Mouse (Mus musculus): ENCODE measurements around the gene Scyl1. TPM values are rescaled to one million over a fixed set of nuclear protein-coding genes. Genes with fewer than 3 reads are reported as not detected.

The Scyl1 gene
- total RNA-seq (2012; rRNA removed) = 55.6 and 80.8 TPM in 2 replicates

DNA sequence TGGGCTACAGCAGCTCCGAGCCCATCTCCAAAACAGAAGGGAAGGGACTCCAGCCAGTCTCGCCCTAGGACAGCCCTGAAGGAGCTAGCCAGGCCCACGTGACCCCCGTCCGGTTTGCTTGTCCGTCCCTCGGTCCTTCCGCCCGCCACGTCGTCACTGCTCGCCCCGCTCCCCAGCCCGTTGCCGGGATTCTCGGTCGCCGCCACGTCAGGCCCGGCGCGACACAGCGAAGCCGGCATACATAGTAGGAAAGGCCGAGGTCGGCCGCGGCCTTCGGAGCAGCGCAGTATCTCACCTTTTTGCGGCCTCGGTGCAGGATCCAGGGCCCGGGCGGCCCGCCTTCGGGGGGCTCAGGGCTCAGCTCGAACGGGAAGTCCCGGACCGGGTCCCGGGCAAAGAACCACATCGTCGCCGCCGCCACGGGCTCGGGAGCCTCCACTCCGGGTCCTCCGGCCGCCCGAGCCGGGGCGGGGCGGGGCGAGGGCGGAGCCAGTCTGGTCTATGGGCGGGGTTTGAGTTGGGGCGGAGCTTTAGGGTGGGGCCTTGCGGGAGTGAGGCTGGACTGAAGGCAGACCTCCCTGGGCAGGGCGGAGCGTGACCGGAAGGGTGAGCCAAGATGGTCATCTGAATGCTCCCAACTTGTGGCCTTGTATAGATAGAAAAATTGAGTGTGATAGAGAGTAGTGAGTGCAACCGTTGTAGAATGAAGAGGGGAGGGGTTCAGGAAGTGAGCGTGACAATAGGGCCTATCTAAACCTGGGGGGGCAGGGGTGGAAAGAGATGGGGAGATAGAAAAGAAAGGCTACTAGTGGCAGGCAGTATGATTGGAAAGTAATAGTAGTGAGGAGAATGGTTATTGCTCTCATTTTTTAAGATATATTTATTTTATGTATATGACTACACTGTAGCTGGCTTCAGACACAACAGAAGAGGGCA lies at the start of gene Scyl1:
Gene Scyl1 (minus strand): TSS at position 495 of the 936 bp plus-strand sequence.
- Histone ChIP-seq H3K4me3 (ENCODE audit: insufficient read depth in 1 of 2, low read depth in 1 of 2, low read length in 2 of 2, poor library complexity in 1 of 2, severe bottlenecking in 1 of 2) (peak within 1 kb of the TSS; percentile 77 to 94), H3K36me3 (ENCODE audit: control insufficient read depth, insufficient read depth, low read length, poor library complexity, severe bottlenecking) (peaks cover 6% of the 10 kb centered on the region; the same call in 1 of the 2 replicates), H3K9me3 (ENCODE audit: control insufficient read depth, insufficient read depth, low read depth, low read length) (no peaks in the 10 kb centered on the region), H3K4me1 (ENCODE audit: control insufficient read depth in 2 of 2, insufficient read depth in 2 of 2, low read length in 2 of 2, poor library complexity in 1 of 2) (peaks cover 0 to 7% of the 10 kb centered on the region in 2 experiments; a peak in 2 of 4 replicates), H3K9ac (ENCODE audit: insufficient read depth, low read depth, low read length, poor library complexity, severe bottlenecking) (peak within 1 kb of the TSS; percentile 78), H3K27ac (ENCODE audit: insufficient read depth, low read depth, low read length, poor library complexity, severe bottlenecking) (no peak within 1 kb of the TSS)
- TF ChIP-seq ZNF384 (IDR thresholded peaks at IDR 0.05; ENCODE audit: low read depth, low read length) (no peak), CHD2 (IDR thresholded peaks at IDR 0.05; ENCODE audit: low read depth, low read length) (no peak), MAFK (IDR thresholded peaks at IDR 0.05; ENCODE audit: insufficient read depth, low read depth, low read length) (no peak), ZC3H11A (IDR thresholded peaks at IDR 0.05; ENCODE audit: borderline replicate concordance, low read depth, low read length) (no peak), HCFC1 (IDR thresholded peaks at IDR 0.05; ENCODE audit: borderline replicate concordance, insufficient read depth, low read length) (no peak)
- in situ Hi-C loops (cut with MboI; ENCODE audit: low sequenced_read_pairs in 2 of 2, unreplicated experiment in 2 of 2) = no loop called here
- DNase-seq (ENCODE audit: low read depth, low spot score) = no peak

DNA sequence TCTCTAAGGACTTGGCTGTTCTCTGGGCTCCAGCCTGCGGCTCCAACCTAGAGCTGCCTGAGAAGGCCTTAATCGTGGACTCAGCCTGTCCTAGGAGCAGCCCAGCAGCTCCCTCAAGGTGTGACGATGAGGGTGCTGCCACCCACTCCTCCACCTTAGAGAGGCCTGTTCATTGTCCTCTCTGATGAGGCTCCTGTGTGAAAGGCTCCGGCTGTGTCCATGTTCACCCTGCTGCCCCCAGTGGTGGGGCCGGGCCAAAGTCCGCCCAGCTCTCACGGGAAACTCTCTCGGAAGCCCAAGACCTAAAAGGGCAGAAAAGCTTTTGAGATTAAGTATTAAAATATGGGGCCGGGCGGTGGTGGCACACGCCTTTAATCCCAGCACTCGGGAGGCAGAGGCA lies 48.3 kb upstream of the Scyl1 start:
- in situ Hi-C loops (cut with MboI; ENCODE audit: low sequenced_read_pairs in 2 of 2, unreplicated experiment in 2 of 2) = no loop called here
- Histone ChIP-seq H3K9ac (ENCODE audit: insufficient read depth, low read depth, low read length, poor library complexity, severe bottlenecking) (no peak overlapping the region), H3K36me3 (ENCODE audit: control insufficient read depth, insufficient read depth, low read length, poor library complexity, severe bottlenecking) (no peaks in the 10 kb centered on the region), H3K9me3 (ENCODE audit: control insufficient read depth, insufficient read depth, low read depth, low read length) (no peaks in the 10 kb centered on the region), H3K27ac (ENCODE audit: insufficient read depth, low read depth, low read length, poor library complexity, severe bottlenecking) (no peak overlapping the region), H3K4me1 (ENCODE audit: control insufficient read depth in 2 of 2, insufficient read depth in 2 of 2, low read length in 2 of 2, poor library complexity in 1 of 2) (peaks cover 16 to 42% of the 10 kb centered on the region in 2 experiments), H3K4me3 (ENCODE audit: insufficient read depth in 1 of 2, low read depth in 1 of 2, low read length in 2 of 2, poor library complexity in 1 of 2, severe bottlenecking in 1 of 2) (no peak overlapping the region)
- TF ChIP-seq HCFC1 (IDR thresholded peaks at IDR 0.05; ENCODE audit: borderline replicate concordance, insufficient read depth, low read length) = no peak
- no peak for TF ChIP-seq ZNF384 (IDR thresholded peaks at IDR 0.05; ENCODE audit: low read depth, low read length)
- TF ChIP-seq MAFK (IDR thresholded peaks at IDR 0.05; ENCODE audit: insufficient read depth, low read depth, low read length) = no peak
- no peak for TF ChIP-seq ZC3H11A (IDR thresholded peaks at IDR 0.05; ENCODE audit: borderline replicate concordance, low read depth, low read length)
- TF ChIP-seq CHD2 (IDR thresholded peaks at IDR 0.05; ENCODE audit: low read depth, low read length) = no peak
- DNase-seq (ENCODE audit: low read depth, low spot score) = no peak

DNA sequence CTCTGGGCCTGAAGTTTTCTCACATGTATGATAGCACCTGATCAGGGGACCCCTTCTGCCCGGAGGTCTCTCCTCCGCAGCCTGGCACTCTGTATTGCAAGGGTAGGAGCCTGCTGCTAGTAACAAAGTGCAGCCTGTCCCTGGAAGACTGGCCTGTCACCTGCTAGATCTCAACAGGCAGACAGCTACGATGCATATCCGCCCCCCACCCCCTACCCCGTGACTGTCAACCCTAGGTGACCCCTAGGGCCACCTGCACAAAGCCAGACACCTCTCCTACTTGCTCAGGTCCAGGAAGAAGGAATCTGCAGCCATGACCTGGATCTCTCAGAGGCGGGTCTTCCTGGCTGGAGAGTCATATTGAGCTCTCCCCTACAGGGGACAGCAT lies 47.4 kb upstream of the Scyl1 start:
- DNase-seq (ENCODE audit: low read depth, low spot score) = no peak
- no peak overlapping the region for H3K9ac ChIP-seq (ENCODE audit: insufficient read depth, low read depth, low read length, poor library complexity, severe bottlenecking)
- H3K9me3 ChIP-seq (ENCODE audit: control insufficient read depth, insufficient read depth, low read depth, low read length) = no peaks in the 10 kb centered on the region
- H3K36me3 ChIP-seq (ENCODE audit: control insufficient read depth, insufficient read depth, low read length, poor library complexity, severe bottlenecking) = no peaks in the 10 kb centered on the region
- TF ChIP-seq MAFK (IDR thresholded peaks at IDR 0.05; ENCODE audit: insufficient read depth, low read depth, low read length) (no peak), HCFC1 (IDR thresholded peaks at IDR 0.05; ENCODE audit: borderline replicate concordance, insufficient read depth, low read length) (no peak), CHD2 (IDR thresholded peaks at IDR 0.05; ENCODE audit: low read depth, low read length) (no peak), ZNF384 (IDR thresholded peaks at IDR 0.05; ENCODE audit: low read depth, low read length) (no peak), ZC3H11A (IDR thresholded peaks at IDR 0.05; ENCODE audit: borderline replicate concordance, low read depth, low read length) (no peak)
- in situ Hi-C loops (cut with MboI; ENCODE audit: low sequenced_read_pairs in 2 of 2, unreplicated experiment in 2 of 2) = no loop called here
- H3K4me3 ChIP-seq (ENCODE audit: insufficient read depth in 1 of 2, low read depth in 1 of 2, low read length in 2 of 2, poor library complexity in 1 of 2, severe bottlenecking in 1 of 2) = no peak overlapping the region; a peak in 1 of 4 replicates
- H3K4me1 ChIP-seq (ENCODE audit: control insufficient read depth in 2 of 2, insufficient read depth in 2 of 2, low read length in 2 of 2, poor library complexity in 1 of 2) = peaks cover 12 to 41% of the 10 kb centered on the region in 2 experiments; a peak in 3 of 4 replicates
- peak overlapping the region; percentile 60; the same call in 1 of the 2 replicates for H3K27ac ChIP-seq (ENCODE audit: insufficient read depth, low read depth, low read length, poor library complexity, severe bottlenecking)

DNA sequence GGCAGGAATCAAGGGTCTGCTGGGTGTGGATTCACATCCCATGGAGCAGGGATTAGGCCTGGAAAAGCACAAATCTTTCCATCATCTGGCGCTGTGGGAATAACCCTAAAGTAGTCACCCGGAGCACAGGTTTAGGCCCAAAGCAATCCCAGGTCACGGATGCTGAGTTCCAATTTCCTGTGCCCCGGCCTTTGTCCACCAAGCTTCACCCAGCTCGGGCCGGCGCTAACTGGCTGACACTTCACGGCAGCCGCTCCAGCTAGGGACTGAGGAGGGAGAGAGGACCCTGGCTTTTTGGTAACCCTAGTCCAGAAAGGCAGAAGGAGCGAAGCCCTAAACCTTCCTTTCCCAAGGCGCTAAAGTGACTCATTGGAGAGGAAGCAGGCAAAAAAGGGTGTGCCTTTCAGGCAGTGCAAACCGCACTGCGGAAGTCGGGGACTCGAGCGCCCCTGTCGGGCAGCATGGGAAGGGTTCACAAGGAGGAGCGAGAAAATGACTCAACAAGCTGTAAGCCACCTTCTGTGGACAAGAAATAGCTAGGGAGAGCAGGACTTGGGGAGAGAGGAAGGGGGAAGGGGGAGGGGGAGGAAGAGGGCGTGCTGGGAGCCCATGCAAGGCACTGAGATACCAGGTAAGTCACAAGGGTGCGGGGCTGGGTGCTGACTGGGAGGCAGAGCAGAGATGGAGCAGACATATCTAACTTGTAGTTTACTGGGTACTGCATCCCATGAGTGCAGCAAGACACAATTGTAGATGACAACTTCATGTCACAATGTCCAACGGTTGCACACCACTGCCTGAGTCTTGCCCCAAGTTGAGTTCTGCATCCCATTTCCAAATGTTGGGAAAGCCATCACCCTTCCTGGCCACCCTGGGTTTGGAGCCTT lies 46.7 kb upstream of the Scyl1 start:
- Histone ChIP-seq H3K27ac (ENCODE audit: insufficient read depth, low read depth, low read length, poor library complexity, severe bottlenecking) (peak overlapping the region; percentile 60), H3K9me3 (ENCODE audit: control insufficient read depth, insufficient read depth, low read depth, low read length) (no peaks in the 10 kb centered on the region), H3K36me3 (ENCODE audit: control insufficient read depth, insufficient read depth, low read length, poor library complexity, severe bottlenecking) (no peaks in the 10 kb centered on the region), H3K4me1 (ENCODE audit: control insufficient read depth in 2 of 2, insufficient read depth in 2 of 2, low read length in 2 of 2, poor library complexity in 1 of 2) (peaks cover 9 to 38% of the 10 kb centered on the region in 2 experiments; a peak in 3 of 4 replicates), H3K4me3 (ENCODE audit: insufficient read depth in 1 of 2, low read depth in 1 of 2, low read length in 2 of 2, poor library complexity in 1 of 2, severe bottlenecking in 1 of 2) (peak overlapping the region; percentile 14 to 57; a peak in 3 of 4 replicates), H3K9ac (ENCODE audit: insufficient read depth, low read depth, low read length, poor library complexity, severe bottlenecking) (peak overlapping the region; percentile 75)
- in situ Hi-C loops (cut with MboI; ENCODE audit: low sequenced_read_pairs in 2 of 2, unreplicated experiment in 2 of 2) = no loop called here
- DNase-seq (ENCODE audit: low read depth, low spot score) = no peak
- TF ChIP-seq ZC3H11A (IDR thresholded peaks at IDR 0.05; ENCODE audit: borderline replicate concordance, low read depth, low read length) (no peak), MAFK (IDR thresholded peaks at IDR 0.05; ENCODE audit: insufficient read depth, low read depth, low read length) (peak; percentile 64), HCFC1 (IDR thresholded peaks at IDR 0.05; ENCODE audit: borderline replicate concordance, insufficient read depth, low read length) (0 out of 2 replicates have a peak, but pooled peaks have one; percentile 32), ZNF384 (IDR thresholded peaks at IDR 0.05; ENCODE audit: low read depth, low read length) (0 out of 2 replicates have a peak, but pooled peaks have one; percentile 13), CHD2 (IDR thresholded peaks at IDR 0.05; ENCODE audit: low read depth, low read length) (no peak)

All from ES-E14 (cell line).